Mouse (Mus musculus): ENCODE measurements around the gene Wfs1. TPM values are rescaled to one million over a fixed set of nuclear protein-coding genes. Genes with fewer than 3 reads are reported as not detected.
"Not testable (repeated sequence)": the region's sequence is repeated elsewhere in the genome, so short reads cannot be mapped to it uniquely, and the experiment has no call there.

Gene Wfs1
- polyA plus RNA-seq, 1 experiment from 2014 or later: 23.1 TPM

DNA sequence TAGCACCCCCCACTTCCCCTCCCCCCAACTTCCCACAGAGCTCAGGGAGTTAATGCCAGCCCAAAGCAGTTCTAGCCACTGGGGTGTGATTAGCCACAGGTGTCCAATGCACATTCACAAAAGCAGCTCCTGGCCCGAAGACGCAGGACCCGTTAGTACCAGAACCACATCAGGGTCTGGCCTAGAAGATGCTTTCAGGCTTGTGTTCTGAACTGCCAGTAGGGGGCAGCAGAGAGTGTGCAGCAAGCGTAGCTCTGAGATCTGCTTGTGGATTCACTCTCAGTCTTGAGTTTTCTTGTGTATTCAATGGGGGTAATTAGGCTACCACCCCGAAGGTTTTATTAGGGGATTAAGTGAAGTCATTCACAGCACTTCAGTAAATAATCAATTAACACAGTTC is 42.6 kb downstream of the Wfs1 start:
- Histone ChIP-seq H3K27me3 (replicated peaks) (peaks cover 30% of the 10 kb centered on the region), H3K4me2 (no peak overlapping the region), H3K27ac (replicated peaks) (no peak overlapping the region), H3K4me1 (no peaks in the 10 kb centered on the region), H3K9me3 (no peaks in the 10 kb centered on the region), H3K4me3 (no peak overlapping the region), H3K36me3 (no peaks in the 10 kb centered on the region), H3K9ac (no peak overlapping the region)
- WGBS: 16% methylated on average over 5 of the region's 5 CpGs
- ATAC-seq (ENCODE audit: extremely low read depth, insufficient number of reproducible peaks, low FRiP score, low TSS enrichment): no peak

DNA sequence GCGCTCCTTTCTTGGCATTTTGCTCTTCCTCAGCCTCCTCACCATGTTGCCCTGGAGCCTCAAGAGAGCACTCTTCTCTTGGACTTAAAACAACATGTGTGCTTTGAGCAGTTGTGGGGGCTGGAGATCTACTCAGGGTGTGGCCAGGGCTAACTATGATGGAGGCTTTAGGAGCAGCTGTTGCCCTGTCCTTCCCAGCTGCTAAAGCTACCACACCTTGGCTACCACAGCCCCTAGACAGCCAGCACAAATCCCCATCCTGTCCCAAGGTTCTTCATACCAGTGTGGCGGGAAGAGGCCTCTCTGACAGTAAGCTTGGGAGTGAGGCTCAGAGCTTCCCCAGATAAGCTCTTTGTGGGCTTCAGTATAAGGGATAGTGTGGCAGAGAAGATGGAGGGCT is 43.3 kb downstream of the Wfs1 start:
- ATAC-seq (ENCODE audit: extremely low read depth, insufficient number of reproducible peaks, low FRiP score, low TSS enrichment): no peak
- H3K27me3 ChIP-seq (replicated peaks): peaks cover 26% of the 10 kb centered on the region
- no peak overlapping the region for H3K27ac ChIP-seq (replicated peaks)
- 74% methylated on average over 2 of the region's 2 CpGs for WGBS
- no peaks in the 10 kb centered on the region for H3K36me3 ChIP-seq
- no peaks in the 10 kb centered on the region for H3K4me1 ChIP-seq
- H3K9me3 ChIP-seq: no peaks in the 10 kb centered on the region
- no peak overlapping the region for H3K9ac ChIP-seq
- H3K4me2 ChIP-seq: no peak overlapping the region
- H3K4me3 ChIP-seq: no peak overlapping the region

DNA sequence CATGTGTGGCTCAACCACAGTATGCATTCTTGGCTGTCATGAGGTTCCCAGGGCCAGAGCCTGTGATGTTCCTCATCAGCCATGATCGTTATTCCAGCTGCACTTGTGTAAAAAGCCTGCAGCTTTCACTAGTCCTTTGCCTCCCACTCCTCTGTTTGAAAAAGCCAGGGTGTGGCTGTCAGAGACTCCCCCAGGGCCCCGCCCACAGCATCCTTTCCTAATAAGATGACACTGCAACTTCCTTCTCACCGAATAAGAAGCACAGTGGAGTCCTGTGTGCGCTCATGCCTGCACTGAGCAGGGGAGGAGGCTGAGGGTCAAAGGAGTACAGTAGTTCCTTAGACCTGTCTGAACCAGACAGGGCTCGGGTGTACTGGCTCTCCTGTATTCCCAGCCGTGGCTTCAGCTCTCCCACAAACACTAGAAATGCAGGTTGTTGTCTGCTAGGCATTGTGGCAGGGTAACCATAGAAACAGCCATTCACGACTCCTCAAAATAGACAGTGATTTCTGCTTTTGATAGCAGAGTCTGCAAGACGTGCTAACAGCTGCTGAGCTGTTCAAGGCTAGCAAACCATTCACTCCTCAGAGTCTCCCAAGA is 43.8 kb downstream of the Wfs1 start:
- no peaks in the 10 kb centered on the region for H3K9me3 ChIP-seq
- H3K4me1 ChIP-seq: no peaks in the 10 kb centered on the region
- ATAC-seq (ENCODE audit: extremely low read depth, insufficient number of reproducible peaks, low FRiP score, low TSS enrichment): no peak

DNA sequence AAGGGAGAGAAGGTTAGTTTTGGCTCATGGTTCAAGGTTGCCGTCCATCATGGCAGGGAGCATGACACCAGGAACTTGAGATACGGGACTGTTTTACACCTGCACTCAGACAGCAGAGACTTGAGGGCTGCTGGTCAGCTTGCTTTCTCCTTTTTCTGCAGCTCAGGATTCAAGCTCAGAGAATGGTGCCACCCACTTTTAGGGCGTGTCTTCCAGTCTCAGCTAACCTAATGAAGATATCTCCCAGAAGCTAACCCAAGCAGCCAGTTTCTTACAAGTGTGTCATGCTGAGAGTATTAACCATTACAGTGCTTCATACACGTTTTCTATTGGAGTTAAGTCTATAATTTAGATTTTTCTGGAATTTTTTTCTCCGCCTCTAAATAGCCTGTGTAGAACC is 44.5 kb downstream of the Wfs1 start:
- WGBS: 58% methylated on average over 5 of the region's 5 CpGs
- peaks cover 15% of the 10 kb centered on the region; the same call in 1 of the 2 replicates for H3K27me3 ChIP-seq (replicated peaks)
- no peaks in the 10 kb centered on the region for H3K9me3 ChIP-seq
- H3K4me3 ChIP-seq: no peak overlapping the region
- H3K4me1 ChIP-seq: no peaks in the 10 kb centered on the region
- no peak overlapping the region for H3K27ac ChIP-seq (replicated peaks)
- no peak overlapping the region for H3K4me2 ChIP-seq
- ATAC-seq (ENCODE audit: extremely low read depth, insufficient number of reproducible peaks, low FRiP score, low TSS enrichment): no peak
- no peaks in the 10 kb centered on the region for H3K36me3 ChIP-seq
- no peak overlapping the region for H3K9ac ChIP-seq

More for the DNA sequence above, 43.8 kb downstream of the Wfs1 start:
- Histone ChIP-seq H3K27ac (replicated peaks) (no peak overlapping the region), H3K9ac (no peak overlapping the region), H3K27me3 (replicated peaks) (peaks cover 22% of the 10 kb centered on the region; the same call in 1 of the 2 replicates), H3K4me2 (no peak overlapping the region), H3K36me3 (no peaks in the 10 kb centered on the region), H3K4me3 (no peak overlapping the region)
- WGBS: 44% methylated on average over 8 of the region's 8 CpGs

DNA sequence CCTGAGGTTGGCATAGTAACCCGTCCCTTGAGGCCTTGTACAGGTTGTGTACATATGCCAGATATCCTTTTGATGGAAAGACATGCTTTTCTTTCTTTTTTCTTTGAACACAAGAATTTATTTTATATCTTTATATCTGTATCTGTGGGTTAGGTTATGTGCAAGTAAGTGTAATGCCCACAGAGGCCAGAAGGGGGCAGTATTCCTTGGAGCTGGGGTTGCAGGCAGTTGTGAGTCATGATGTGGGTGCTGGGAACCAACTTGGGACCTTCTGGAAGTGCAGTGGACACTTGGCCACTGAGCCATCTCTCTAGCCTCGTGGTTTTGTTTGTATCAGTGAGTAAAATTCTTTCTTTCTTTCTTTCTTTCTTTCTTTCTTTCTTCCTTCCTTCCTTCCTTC is 46.6 kb downstream of the Wfs1 start:
- H3K4me2 ChIP-seq: no peak overlapping the region
- H3K9ac ChIP-seq: no peak overlapping the region
- H3K9me3 ChIP-seq: no peaks in the 10 kb centered on the region
- H3K4me1 ChIP-seq: no peaks in the 10 kb centered on the region
- no peaks in the 10 kb centered on the region for H3K36me3 ChIP-seq
- no peak for ATAC-seq (ENCODE audit: extremely low read depth, insufficient number of reproducible peaks, low FRiP score, low TSS enrichment)
- H3K4me3 ChIP-seq: no peak overlapping the region
- H3K27ac ChIP-seq (replicated peaks): no peak overlapping the region
- peaks cover 9% of the 10 kb centered on the region; the same call in 1 of the 2 replicates for H3K27me3 ChIP-seq (replicated peaks)
- 80% methylated on average over 2 of the region's 2 CpGs for WGBS

DNA sequence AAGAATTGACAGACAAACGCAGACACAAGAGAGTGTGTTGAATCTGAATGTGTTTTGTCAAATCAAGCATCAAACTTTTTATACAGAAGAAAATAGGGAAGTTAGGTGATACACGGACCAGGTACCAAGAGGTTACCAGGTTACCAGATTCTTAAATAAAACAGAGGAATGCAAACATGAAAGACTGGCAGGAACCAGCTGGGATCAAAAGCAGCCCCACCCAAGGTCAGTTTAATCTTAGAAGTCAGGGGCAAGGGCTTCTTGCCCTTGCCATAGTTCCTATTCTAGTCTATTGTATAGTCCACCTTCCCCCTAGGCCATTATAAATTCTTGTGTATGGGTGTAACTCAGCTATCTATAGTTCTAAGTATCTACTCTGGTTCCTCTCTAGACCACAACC is 50.0 kb downstream of the Wfs1 start:
- H3K4me3 ChIP-seq; H3K9me3 ChIP-seq; H3K27me3 ChIP-seq (replicated peaks); H3K36me3 ChIP-seq; ATAC-seq (ENCODE audit: extremely low read depth, insufficient number of reproducible peaks, low FRiP score, low TSS enrichment); H3K9ac ChIP-seq; H3K4me2 ChIP-seq; H3K27ac ChIP-seq (replicated peaks): not testable (repeated sequence)
- WGBS: 62% methylated on average over 2 of the region's 2 CpGs
- H3K4me1 ChIP-seq: peaks cover 23% of the 10 kb centered on the region

DNA sequence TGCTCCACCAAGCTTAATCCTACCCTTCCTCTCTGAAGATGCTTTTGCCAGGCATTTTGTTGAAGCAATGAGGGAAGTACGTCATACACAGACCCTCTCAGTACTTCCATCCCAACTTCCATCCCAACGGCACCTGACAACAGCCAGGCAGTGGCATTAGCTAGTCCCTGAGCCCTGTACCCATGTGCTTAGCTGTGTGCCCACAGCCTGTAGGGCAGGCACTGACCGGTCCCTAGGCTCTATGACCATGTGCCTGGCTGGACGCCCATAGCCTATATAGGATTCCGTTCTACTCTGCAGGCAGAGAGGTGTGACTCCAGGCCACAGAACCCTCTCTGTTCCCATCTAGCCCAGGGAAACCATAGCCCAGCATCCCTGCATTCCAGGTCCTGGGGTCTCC is 51.0 kb downstream of the Wfs1 start:
- H3K27me3 ChIP-seq (replicated peaks): 0 out of 2 replicates have a peak, but pooled peaks cover under 1% of the 10 kb centered on the region
- WGBS: 81% methylated on average over 5 of the region's 5 CpGs
- no peak overlapping the region for H3K9ac ChIP-seq
- H3K4me1 ChIP-seq: peaks cover 23% of the 10 kb centered on the region
- H3K27ac ChIP-seq (replicated peaks): no peak overlapping the region
- no peak overlapping the region for H3K4me3 ChIP-seq
- H3K4me2 ChIP-seq: no peak overlapping the region
- no peak for ATAC-seq (ENCODE audit: extremely low read depth, insufficient number of reproducible peaks, low FRiP score, low TSS enrichment)
- H3K9me3 ChIP-seq: no peaks in the 10 kb centered on the region
- no peaks in the 10 kb centered on the region for H3K36me3 ChIP-seq

DNA sequence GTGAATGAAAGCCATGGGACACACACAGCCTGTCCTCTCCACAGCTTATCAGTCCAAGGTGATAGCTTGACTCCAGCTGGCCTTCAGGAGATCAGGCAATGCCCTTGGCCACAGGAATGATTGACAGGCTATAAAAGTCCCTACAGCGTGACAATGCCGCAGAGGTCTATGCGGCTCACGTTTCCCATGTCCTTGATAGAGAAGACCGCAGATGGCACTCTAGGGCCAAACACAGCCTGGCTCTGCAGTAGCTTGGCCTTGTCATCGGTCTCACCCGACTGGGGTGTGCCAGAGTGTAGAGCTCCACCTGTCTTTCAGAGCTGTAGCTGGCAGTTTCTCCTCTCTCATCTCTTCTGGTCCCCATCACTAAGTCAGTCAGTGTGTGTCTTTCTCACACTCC is 52.5 kb downstream of the Wfs1 start:
- Histone ChIP-seq H3K9me3 (no peaks in the 10 kb centered on the region), H3K36me3 (no peaks in the 10 kb centered on the region), H3K9ac (no peak overlapping the region), H3K4me2 (no peak overlapping the region), H3K27ac (replicated peaks) (peak overlapping the region; percentile 43), H3K27me3 (replicated peaks) (no peaks in the 10 kb centered on the region), H3K4me1 (peaks cover 23% of the 10 kb centered on the region), H3K4me3 (no peak overlapping the region)
- WGBS: 46% methylated on average over 7 of the region's 7 CpGs
- no peak for ATAC-seq (ENCODE audit: extremely low read depth, insufficient number of reproducible peaks, low FRiP score, low TSS enrichment)

DNA sequence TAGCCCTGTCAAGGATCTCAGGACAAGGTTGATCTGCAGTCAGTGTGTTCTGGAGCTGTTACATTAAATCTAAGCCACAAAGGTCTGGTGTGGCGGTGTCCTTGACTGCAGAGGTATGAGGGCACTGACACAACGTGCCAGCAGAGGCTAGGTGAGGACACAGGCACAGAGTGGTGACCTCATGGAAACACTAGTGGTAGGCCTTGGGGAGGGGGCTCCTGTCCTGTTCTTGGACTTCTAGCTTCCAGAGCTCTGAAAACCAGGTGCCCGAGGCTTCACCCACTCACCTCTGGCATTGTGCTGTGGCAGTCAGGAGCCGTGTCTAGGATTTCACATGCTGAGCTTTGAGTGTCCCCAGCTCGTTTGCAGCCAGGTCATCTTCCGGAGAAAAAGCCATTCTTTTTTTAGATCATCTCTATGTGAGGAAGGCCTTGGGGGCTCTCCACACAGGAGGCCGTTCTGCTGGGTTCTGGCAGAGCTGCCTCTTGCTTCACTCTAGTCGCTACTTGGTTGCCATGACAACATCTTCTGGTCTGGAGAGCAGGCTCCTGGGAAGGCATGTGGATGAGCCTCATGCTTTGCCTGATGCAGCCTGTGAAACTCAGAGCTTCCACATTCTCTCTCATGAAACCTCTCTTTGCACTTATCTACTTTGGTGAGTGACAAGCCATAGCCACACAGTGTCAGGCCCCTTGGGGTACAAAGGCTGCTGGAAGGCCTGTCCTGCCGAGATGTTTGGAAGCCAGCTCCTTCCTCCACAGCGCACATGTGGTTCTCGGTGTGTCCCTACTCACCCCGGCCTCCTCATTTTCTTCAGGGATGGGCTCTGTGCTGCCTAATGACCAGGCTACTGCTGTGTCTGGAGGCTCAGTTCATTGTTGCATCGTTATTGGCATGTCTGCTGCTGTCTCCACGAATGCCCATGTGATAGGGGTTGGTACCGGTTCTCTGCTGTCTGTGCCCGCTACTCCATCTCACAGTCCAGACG is 53.2 kb downstream of the Wfs1 start:
- Histone ChIP-seq H3K4me2 (0 out of 2 replicates have a peak overlapping the region, but pooled peaks have one; percentile 3), H3K27ac (replicated peaks) (peak overlapping the region; percentile 43), H3K4me1 (peaks cover 23% of the 10 kb centered on the region), H3K9me3 (no peaks in the 10 kb centered on the region), H3K4me3 (no peak overlapping the region), H3K36me3 (no peaks in the 10 kb centered on the region), H3K9ac (no peak overlapping the region), H3K27me3 (replicated peaks) (no peaks in the 10 kb centered on the region)
- no peak for ATAC-seq (ENCODE audit: extremely low read depth, insufficient number of reproducible peaks, low FRiP score, low TSS enrichment)
- WGBS: 43% methylated on average over 17 of the region's 17 CpGs

DNA sequence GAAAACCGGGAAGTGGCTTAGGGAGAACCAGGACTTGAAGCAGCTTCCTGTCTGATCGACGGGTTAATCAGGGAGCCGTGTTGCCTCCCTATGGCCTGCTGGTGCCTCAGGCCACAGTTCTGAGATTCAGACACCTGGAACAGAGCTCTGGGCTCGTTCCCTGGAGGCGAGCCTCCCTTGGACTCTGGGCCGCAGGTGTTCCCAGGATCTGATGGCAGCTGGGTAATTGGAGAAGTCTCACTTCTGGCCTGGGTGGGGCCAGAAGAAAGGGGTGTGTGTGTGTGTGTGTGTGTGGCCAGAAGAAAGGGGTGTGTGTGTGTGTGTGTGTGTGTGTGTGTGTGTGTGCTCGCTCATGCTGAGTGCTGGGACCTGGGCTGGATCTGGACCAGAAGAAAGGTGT is 55.6 kb downstream of the Wfs1 start:
- no peaks in the 10 kb centered on the region for H3K27me3 ChIP-seq (replicated peaks)
- H3K4me1 ChIP-seq: peaks cover 23% of the 10 kb centered on the region
- no peaks in the 10 kb centered on the region for H3K9me3 ChIP-seq
- no peak overlapping the region for H3K4me3 ChIP-seq
- no peak overlapping the region for H3K9ac ChIP-seq
- no peaks in the 10 kb centered on the region for H3K36me3 ChIP-seq
- H3K27ac ChIP-seq (replicated peaks): no peak overlapping the region
- no peak overlapping the region for H3K4me2 ChIP-seq
- no peak for ATAC-seq (ENCODE audit: extremely low read depth, insufficient number of reproducible peaks, low FRiP score, low TSS enrichment)
- WGBS: 64% methylated on average over 7 of the region's 8 CpGs

DNA sequence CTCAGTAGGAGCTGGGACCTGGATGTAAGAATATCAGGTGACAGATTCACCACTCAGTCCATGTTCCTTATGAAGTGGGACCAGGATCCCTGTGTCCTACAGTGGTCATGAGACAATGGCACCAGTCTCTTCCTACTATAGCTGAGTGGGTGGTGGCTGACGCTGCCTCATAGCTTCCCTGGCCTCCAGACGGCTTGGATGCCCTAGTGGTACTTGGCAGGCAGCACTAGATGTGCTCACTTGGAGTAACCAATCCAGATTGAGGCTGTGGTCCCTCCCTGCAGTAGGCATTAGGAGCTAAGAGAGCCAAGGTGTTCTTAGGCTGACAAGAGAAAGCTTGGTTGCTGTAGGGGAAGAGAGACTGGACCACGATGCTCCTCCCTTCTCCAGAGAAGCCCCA is 59.6 kb downstream of the Wfs1 start:
- peaks cover 2% of the 10 kb centered on the region for H3K4me1 ChIP-seq
- ATAC-seq (ENCODE audit: extremely low read depth, insufficient number of reproducible peaks, low FRiP score, low TSS enrichment): no peak
- no peak overlapping the region for H3K27ac ChIP-seq (replicated peaks)
- no peaks in the 10 kb centered on the region for H3K27me3 ChIP-seq (replicated peaks)
- H3K9ac ChIP-seq: no peak overlapping the region
- no peak overlapping the region for H3K4me2 ChIP-seq
- no peaks in the 10 kb centered on the region for H3K36me3 ChIP-seq
- H3K4me3 ChIP-seq: no peak overlapping the region
- H3K9me3 ChIP-seq: no peaks in the 10 kb centered on the region
- 70% methylated on average over 3 of the region's 3 CpGs for WGBS
